In the genomic region with DNA sequence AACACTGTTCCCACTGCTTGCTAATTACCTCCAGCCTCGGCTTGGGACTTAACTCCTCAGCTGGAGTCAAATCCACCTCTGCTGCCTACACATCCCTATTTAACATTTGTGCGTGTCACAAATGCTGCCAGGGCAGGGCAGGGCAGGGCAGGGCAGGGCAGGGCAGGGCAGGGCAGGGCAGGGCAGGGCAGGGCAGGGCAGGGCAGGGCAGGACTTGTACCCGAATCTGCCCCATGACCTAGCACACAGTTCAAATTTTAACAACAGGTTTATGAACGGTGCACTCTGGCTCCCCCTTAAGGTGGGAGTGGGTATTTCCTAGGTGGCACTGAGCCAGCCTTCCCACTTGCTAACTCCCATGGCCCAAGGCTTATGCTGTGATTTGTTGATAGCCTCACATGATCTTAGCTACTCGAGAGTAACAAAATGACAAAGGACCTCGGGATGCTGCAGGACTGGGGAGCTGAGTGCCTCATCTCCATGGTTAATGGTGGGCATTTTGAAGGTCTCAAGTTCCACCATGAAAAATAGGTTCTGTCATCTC, we compare ENCODE assay signal across 8 mouse cellular contexts. TPM values are rescaled to one million over a fixed set of nuclear protein-coding genes. Genes with fewer than 3 reads are reported as not detected.
DNase-seq lines count a peak whose midpoint lies in the region; ATAC-seq and TF ChIP-seq lines count a peak whose summit lies in the region.

No protein-coding gene starts in this region.

- intact Hi-C loops in heart, postnatal 14 days (cut with DNase I), result no loop called here

- 10% methylated on average over 6 of the region's 6 CpGs for WGBS in kidney, embryonic 14.5 days
- 5% methylated on average over 6 of the region's 6 CpGs for WGBS in small intestine, adult 2 months

- 0 out of 2 replicates have a peak, but pooled peaks cover 4% of the 10 kb centered on the region for H3K4me1 ChIP-seq in kidney, embryonic 14.5 days (ENCODE audit: control insufficient read depth, insufficient read depth, low read length)
- H3K4me1 ChIP-seq in small intestine, adult 2 months (ENCODE audit: control insufficient read depth, insufficient read depth, insufficient read length, low read length), result peaks cover 31% of the 10 kb centered on the region

- peak; percentile 69; the same call in 1 of the 2 replicates for TF ChIP-seq CTCF in small intestine, adult 2 months (IDR thresholded peaks at IDR 0.05; ENCODE audit: extremely low read depth, insufficient read length, insufficient replicate concordance, low read depth, low read length)

- DNase-seq in kidney, adult 11 months, result peak; percentile 68
- peak; percentile 36 for DNase-seq in adrenal gland, adult 8-10 months
- peak; percentile 67 for DNase-seq in embryo, embryonic 9.5 days (ENCODE audit: extremely low spot score)
- DNase-seq in heart, postnatal 14 days, result peak; percentile 53 to 79
- DNase-seq in layer of hippocampus, adult 9-11 months, result peak; percentile 53
- DNase-seq in lung, postnatal 4 days, result peak; percentile 50 to 75

- no peak overlapping the region for H3K27ac ChIP-seq in kidney, embryonic 14.5 days (ENCODE audit: low read depth, low read length)
- peak overlapping the region; percentile 61 for H3K27ac ChIP-seq in small intestine, adult 2 months (ENCODE audit: insufficient read depth, low read depth, low read length)

- ATAC-seq in kidney, embryonic 14.5 days (ENCODE audit: low FRiP score, low TSS enrichment), result no peak

- TF ChIP-seq POLR2A in small intestine, adult 2 months (IDR thresholded peaks at IDR 0.05; ENCODE audit: low read depth, low read length), result no peak

- H3K9ac ChIP-seq in kidney, embryonic 14.5 days (ENCODE audit: low read depth, low read length), result no peak overlapping the region

- no peaks in the 10 kb centered on the region for H3K27me3 ChIP-seq in kidney, embryonic 14.5 days (ENCODE audit: control insufficient read depth, insufficient read depth, low read length)
- H3K27me3 ChIP-seq in small intestine, adult 2 months (ENCODE audit: control insufficient read depth, insufficient read depth, low read length), result no peaks in the 10 kb centered on the region

- H3K4me3 ChIP-seq in kidney, embryonic 14.5 days (ENCODE audit: low read length), result no peak overlapping the region
- H3K4me3 ChIP-seq in small intestine, adult 2 months (ENCODE audit: low read depth, low read length), result no peak overlapping the region; the same call in 1 of the 2 replicates

- no peaks in the 10 kb centered on the region for H3K36me3 ChIP-seq in kidney, embryonic 14.5 days (ENCODE audit: control insufficient read depth, insufficient read depth, low read length)
- H3K36me3 ChIP-seq in small intestine, adult 2 months (ENCODE audit: control insufficient read depth, insufficient read depth, low read length), result peaks cover 2% of the 10 kb centered on the region; the same call in 1 of the 2 replicates

- no peaks in the 10 kb centered on the region for H3K9me3 ChIP-seq in kidney, embryonic 14.5 days (ENCODE audit: control insufficient read depth, low read length)

- no peak overlapping the region for H3K4me2 ChIP-seq in kidney, embryonic 14.5 days (replicated peaks; ENCODE audit: low read depth, low read length)

RNA-seq across cellular contexts. Expression of gene Lrfn3, which starts 9.2 kb away (rescaled TPM):
- 5.8 and 7.2 TPM in 2 replicates for polyA plus RNA-seq in kidney, embryonic 14.5 days (2014; fragmentation: Nextera tagmentation; extraction: Ambion mirVana)
- total RNA-seq in adrenal gland, adult 8-10 months (2022), result 10 to 100 TPM; 11.5 to 15.8 (median 12.7) TPM
- total RNA-seq in heart, postnatal 14 days (2021), result 1 to 10 TPM in 1 of 2 experiments, under 1 TPM in 1; 0.83 to 1.2 TPM
- 12.7 and 28.1 TPM in 2 replicates for polyA plus RNA-seq in small intestine, adult 2 months (2012; rRNA removed)

RNA-seq across cellular contexts. Expression of gene Sdhaf1, which starts 29.7 kb away (rescaled TPM):
- 20.6 and 21.5 TPM in 2 replicates for polyA plus RNA-seq in kidney, embryonic 14.5 days (2014; fragmentation: Nextera tagmentation; extraction: Ambion mirVana)
- total RNA-seq in adrenal gland, adult 8-10 months (2022), result 10 to 100 TPM; 13.9 to 18.4 (median 16.1) TPM
- total RNA-seq in heart, postnatal 14 days (2021), result 10 to 100 TPM; 12.1 to 12.8 TPM
- polyA plus RNA-seq in small intestine, adult 2 months (2012; rRNA removed), result 15.2 and 23.4 TPM in 2 replicates

RNA-seq across cellular contexts. Expression of gene E130208F15Rik, which starts 31.8 kb away (rescaled TPM):
- polyA plus RNA-seq in kidney, embryonic 14.5 days (2014; fragmentation: Nextera tagmentation; extraction: Ambion mirVana), result not detected in 2 replicates
- total RNA-seq in adrenal gland, adult 8-10 months (2022), result 1 to 10 TPM in 3 of 4 experiments, under 1 TPM in 1; 0.87 to 2.2 (median 1.8) TPM
- total RNA-seq in heart, postnatal 14 days (2021), result under 1 TPM; 0.85 to 0.88 TPM
- polyA plus RNA-seq in small intestine, adult 2 months (2012; rRNA removed), result 0.36 and 0.63 TPM in 2 replicates

RNA-seq across cellular contexts. Expression of gene Syne4, which starts 38.7 kb away (rescaled TPM):
- polyA plus RNA-seq in kidney, embryonic 14.5 days (2014; fragmentation: Nextera tagmentation; extraction: Ambion mirVana), result 43.5 and 72.9 TPM in 2 replicates
- 100 to 1,000 TPM in 1 of 4 experiments, 10 to 100 TPM in 3; 22.5 to 102 (median 57.8) TPM for total RNA-seq in adrenal gland, adult 8-10 months (2022)
- total RNA-seq in heart, postnatal 14 days (2021), result 1 to 10 TPM; 1.4 to 1.8 TPM
- polyA plus RNA-seq in small intestine, adult 2 months (2012; rRNA removed), result 13.5 and 30.5 TPM in 2 replicates

RNA-seq across cellular contexts. Expression of gene Alkbh6, which starts 44.8 kb away (rescaled TPM):
- 85.5 and 112 TPM in 2 replicates for polyA plus RNA-seq in kidney, embryonic 14.5 days (2014; fragmentation: Nextera tagmentation; extraction: Ambion mirVana)
- total RNA-seq in adrenal gland, adult 8-10 months (2022), result 100 to 1,000 TPM in 1 of 4 experiments, 10 to 100 TPM in 3; 60.5 to 112 (median 82.7) TPM
- total RNA-seq in heart, postnatal 14 days (2021), result 10 to 100 TPM; 22.0 to 23.0 TPM
- 86.9 and 141 TPM in 2 replicates for polyA plus RNA-seq in small intestine, adult 2 months (2012; rRNA removed)

Comparison
In these comparisons a context has a peak if more than half of its experiments do, and no peak if none do; other contexts are left out.
1. RNA of gene Lrfn3, which starts 9.2 kb away (total RNA-seq): 11.5 to 15.8 TPM in adrenal gland, adult 8-10 months; 0.83 to 1.2 TPM in heart, postnatal 14 days; every median in the first group is over 4 times any median in the second.
2. Peak in every context shown above with its lines, with median percentiles within 50 percentile points of each other: DNase-seq.